Mouse (Mus musculus): Measurements from ENCODE around the gene Fgfr2. TPM values are rescaled to one million over a fixed set of nuclear protein-coding genes. Genes with fewer than 3 reads are reported as not detected.
"Not testable (repeated sequence)": the region's sequence is repeated elsewhere in the genome, so short reads cannot be mapped to it uniquely, and the experiment has no call there.

The Fgfr2 gene
- polyA plus RNA-seq, 3 experiments from 2014 or later, result 0.27 TPM; not detected in 2

GRCm38 (mm10) chr7:130563276-130563675 lies 2559.9 kb downstream of the Fgfr2 start:
- ATAC-seq, result no peak

DNA sequence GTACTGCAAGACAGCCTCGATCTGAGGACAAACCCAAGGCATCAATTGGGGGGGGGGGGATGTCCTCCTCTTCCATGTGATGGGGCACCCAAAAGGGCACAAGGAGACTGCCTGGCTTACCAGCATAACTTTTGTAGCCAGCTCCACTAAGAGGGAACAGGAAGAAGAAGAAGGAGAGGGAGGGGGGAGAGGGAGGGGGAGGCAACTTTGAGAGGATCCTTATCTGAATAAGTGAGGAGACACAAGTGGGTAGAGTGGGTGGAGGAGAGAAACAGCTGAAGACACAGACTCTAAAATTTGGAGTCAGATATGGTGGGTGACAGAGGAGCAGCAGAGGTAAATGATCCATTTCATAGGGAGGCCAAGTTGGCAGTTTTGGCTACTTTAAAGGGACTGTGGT lies 2562.2 kb downstream of the Fgfr2 start:
- ATAC-seq, result no peak

DNA sequence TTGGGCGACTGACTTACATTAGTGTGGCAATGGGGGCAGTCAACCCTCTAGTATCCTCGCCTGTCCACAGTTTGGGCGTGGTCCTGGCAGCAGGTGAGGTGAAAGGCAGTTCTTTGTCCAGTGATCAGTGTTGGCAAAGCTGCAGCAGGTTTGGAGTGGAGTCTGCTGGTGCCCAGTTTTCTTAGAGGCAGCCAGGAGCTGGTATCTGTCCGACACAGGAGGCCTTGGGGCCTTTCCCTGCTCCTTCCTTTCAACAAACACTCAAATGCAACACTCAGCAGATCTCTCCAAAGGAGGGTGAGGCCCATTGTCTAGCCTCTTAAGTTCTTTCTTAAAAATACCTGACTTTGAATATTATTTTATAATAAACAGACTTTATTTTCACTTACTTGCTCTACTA lies 2564.6 kb downstream of the Fgfr2 start:
- ATAC-seq, result no peak

DNA sequence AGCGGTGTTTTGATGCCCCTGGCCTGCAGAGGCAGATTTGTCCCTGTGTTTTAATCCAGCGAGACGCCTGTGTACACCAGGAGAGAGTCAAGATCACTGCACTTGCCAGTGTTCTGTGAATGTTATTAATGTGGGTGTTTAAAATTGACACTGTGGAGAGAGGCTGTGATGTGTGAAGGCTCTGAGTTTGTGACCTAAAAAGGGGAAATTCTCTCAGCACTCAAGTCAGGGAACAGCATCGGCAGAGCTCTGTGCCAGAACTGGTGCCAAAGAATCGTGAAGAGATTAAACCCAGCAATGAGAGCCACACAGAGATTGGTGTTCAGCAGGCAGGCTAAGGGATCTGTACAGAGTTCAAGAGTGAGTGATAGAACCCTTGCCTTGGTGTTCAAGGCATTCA lies 2567.6 kb downstream of the Fgfr2 start:
- no peak for ATAC-seq

DNA sequence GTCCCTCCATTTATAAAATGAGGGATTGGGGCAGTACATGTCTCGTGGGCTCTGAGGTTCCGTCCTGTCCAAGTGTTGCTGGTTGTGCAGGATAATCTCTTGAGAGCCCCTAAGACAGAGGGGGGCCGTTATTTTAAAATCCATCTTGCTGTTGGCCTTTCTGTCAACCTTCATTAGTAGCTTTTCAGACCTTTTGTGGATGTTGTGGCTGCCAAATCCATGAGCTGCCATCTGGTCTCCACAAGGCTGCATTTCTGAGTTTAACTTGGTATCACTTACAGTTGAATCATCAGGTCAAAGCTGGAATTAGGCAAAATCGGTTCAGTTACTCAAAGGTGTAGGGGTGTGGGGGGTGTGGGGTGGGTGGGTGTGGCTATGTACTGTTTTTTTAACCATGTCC lies 2569.8 kb downstream of the Fgfr2 start:
- no peak for ATAC-seq

- no peak for ATAC-seq
These were observed 2570.4 kb downstream of the Fgfr2 start for GRCm38 (mm10) chr7:130552780-130553179.

DNA sequence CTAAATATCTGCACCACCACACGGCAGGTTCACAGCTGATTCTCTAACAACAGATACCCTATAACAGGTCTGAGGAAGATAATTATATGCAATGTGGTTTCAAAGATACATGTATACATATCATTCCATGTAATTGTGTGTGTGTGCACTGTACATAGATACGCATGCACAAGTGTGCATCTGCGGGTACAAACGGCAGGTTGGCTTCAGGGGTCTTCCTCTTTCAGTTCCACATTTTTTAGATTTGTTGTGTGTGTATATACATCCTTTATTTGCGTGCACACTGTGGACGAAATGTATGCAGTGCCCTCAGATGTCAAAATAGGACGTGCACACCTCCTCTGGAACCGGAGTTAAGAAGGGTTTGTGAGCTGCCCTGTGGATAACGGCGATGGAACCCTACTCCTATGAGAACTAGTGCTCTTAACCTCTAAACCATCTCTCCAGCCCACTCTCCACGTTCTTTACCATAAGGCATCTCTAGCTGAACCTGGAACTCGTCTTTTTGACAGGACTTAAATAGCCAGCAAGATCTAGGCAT lies 2575.4 kb downstream of the Fgfr2 start:
- ATAC-seq, result no peak

DNA sequence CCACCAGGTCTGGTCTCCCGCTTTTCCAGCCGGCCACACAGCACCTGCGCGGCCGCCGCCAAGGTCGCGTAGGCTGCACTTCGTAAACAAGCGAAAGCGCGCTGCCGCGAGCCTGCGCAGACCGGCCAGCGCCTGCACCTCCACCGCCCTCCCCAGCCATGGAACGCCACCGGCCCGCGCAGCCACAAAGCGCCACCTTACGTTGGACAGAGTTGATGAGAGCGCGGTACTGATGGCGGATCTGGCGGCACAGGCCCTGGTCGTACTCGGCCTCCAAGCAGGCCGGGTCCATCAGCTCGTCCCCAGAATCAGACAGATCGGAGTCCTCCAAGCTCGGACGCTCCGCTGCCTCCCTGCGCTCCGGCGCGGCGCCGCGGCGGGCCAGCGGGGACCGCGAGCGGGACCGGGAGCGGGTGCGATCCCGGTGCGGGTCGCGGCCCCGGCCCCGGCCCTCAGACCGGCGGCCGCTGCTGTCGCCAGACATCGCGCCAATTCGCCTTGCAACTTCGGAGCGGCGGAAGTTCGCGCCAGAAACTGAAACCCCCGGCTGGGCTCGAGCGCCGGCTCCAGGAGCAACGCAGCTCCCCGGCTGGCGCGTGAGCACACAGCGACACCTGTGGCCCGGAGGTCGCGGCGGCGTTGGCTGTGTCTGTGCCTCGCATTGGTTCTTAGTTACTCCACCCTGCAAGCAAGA lies 2576.2 kb downstream of the Fgfr2 start:
- ATAC-seq, result peak; percentile 93

DNA sequence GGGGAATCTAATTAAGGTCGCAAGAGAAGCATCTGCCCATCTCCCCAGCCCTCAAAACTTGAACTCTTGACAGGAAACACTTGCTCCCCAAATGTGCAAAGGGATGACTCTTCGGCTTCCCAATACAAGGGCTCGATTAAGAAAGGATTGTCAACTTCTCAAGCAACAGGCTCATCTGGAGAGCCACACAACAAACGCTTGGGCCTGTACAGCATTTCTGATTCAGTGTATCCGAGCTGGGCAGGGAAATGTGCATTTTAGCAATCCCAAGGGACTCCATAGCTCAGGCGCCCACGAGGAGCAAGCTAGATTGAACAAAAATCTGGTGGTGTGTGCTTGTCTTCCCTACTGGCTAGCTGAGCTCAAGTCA lies 2576.7 kb downstream of the Fgfr2 start:
- ATAC-seq, result peak; percentile 22

- no peak for ATAC-seq
These were observed 2577.3 kb downstream of the Fgfr2 start for GRCm38 (mm10) chr7:130545893-130546292.

DNA sequence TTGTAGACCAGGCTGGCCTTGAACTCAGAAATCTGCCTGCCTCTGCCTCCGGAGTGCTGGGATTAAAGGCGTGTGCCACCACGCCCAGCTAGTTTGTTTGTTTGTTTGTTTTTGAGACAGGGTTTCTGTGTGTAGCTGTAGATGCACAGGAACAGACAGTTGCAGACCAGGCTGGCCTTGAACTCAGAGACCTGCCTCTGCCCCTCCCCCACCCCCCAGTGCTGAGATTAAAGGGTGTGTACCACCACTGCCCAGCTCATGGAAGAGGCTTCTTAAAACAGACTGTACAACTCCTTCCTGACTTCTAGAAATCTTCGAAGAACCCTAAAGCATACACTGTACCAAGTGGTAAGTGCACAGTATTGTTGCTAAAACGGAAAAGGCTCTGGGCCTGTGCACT lies 2577.7 kb downstream of the Fgfr2 start:
- no peak for ATAC-seq

- ATAC-seq, result no peak
These were observed 2580.0 kb downstream of the Fgfr2 start for GRCm38 (mm10) chr7:130543181-130543580.

DNA sequence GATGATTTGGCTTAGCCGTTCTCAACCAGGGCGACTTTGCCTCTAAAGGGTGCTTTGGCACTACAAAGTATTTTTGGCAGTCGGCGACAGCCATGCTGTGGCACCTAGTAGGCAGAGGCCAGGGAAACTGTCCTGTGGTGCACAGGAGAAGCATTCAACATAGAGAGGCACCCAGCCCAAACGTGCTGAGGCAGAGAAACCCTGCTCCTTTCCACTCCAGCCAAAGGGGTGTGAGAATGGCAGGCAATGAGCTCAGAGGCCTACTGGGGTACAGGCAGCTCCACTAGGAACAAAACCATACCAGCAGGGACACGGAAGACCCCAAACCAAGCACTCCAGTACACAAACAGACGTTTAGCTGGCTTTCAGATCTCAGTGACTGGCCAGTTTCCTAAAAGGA lies 2583.0 kb downstream of the Fgfr2 start:
- no peak for ATAC-seq

DNA sequence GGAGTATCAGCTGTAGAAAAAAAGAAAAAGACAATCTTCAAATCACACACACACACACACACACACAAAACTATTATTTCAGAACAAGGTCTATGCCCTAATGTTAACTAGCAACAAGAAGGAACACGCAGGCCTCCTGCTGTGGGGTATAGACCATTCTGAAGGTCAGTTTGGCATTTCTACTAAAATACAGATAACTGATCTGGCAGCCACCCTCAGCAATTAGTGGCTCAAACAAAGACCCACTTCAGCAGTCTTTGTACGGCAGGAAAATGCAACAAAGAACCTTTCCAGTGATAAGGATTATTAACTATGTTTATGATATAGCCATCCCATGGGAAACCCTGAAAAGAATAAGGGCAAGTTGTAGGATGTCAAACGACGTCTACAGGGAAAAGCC lies 2586.1 kb downstream of the Fgfr2 start:
- ATAC-seq, result no peak

DNA sequence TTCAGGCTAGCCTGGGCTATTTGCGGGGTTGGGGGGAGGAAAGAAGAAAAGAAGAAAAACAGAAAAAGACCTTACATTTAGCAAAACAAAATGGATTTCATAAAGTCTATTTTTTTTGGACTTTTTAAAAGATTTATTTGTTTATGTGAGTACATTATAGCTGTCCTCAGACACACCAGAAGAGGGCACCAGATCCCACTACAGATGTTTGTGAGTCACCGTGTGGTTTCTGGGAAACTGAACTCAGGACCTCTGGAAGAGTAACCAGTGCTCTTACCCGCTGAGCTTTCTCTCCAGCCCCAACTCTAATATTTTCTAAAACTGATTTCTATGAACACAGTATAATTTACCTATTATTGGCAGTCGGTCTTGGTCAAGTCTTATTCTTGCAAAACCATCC lies 2588.0 kb downstream of the Fgfr2 start:
- no peak for ATAC-seq

DNA sequence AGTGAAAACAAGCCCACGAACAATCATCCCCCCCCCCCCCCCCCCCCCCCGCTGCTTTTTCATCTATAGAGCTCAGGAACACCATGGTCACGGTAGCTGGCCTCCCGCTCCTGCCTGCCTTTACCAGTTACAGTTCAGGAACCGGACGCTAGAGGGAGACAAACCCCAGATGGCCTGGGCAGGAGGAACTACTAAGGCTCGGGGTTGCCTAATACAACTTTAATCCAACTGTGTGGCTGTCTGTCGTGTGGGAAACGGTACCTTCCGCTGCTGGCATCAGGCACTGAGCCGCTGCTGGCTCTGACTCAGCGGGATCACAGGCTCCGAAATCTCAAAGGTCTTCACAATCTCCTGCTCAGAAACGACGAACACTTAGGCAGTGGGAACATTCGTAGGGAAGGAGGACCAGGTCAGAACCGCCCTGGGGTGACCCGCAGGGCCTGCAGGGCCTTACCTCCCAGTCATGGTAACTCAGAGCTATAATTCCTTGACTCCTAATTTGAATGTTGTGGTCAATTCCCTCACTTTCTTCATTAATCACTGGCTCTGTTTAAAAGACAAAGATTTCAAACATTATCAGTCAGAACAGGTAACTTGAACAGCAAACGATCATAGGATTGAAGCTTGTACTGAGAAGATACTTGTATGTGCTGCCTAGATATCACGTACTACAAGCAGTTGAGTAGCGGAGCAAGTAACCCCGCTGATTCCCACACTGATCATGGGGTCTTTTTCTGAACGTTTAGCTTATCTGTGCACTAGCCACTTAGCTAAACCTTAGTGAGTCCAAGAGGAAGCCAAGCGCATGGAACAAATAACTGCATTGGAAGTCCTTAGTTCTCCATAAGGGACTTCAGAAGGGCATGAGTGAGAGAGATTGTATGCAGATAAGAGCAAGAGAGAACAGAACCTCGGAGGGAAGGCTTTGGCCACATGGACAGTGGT lies 2589.6 kb downstream of the Fgfr2 start:
- ATAC-seq, result peak; percentile 90

GRCm38 (mm10) chr7:130531138-130531537 lies 2592.0 kb downstream of the Fgfr2 start:
- ATAC-seq, result not testable (repeated sequence)

- no peak for ATAC-seq
These were observed 2595.8 kb downstream of the Fgfr2 start for GRCm38 (mm10) chr7:130527306-130527705.

DNA sequence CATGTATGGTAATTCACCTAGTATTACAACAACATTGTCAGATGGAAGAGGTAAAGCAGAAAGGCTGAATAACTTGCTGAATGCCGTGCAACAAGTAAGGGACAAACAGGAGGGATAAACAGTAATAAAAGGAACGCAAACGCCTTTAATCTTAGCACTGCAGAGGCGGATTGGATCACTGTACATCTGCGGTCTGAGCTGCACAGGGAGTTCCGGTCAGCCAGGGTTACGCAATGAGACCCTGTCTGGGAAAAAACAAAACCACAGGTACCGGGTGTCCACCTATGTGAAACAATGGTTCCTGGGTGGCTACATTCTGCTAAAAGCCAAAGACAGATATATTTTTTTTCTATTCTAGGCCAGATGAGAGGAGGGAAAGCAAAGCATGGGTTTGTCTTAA lies 2599.7 kb downstream of the Fgfr2 start:
- ATAC-seq, result no peak

- no peak for ATAC-seq
These were observed 2602.2 kb downstream of the Fgfr2 start for GRCm38 (mm10) chr7:130520812-130521422.

DNA sequence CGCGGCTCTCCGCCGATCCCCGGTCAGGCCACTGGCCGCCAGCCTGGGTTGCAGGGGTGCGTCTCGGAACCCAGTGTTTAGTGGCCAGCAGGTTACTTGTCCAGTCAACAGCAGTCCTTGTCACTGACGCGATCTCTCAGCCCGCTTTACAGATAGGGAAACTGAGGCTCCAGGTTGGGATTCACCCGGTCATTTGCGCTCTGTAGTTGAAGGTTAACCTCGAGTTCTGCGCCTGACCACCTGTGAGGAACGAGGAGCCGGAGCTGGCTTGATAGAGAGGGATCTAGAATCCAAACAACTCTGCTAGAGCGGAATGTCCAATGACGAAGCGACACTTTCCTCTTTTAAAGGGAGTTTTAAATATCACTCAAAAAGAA lies 2603.1 kb downstream of the Fgfr2 start, which contains the start of gene Ate1:
Gene Ate1, minus strand, starts transcription at position 321 of the 377 bp plus-strand sequence.
- ATAC-seq, result no peak

DNA sequence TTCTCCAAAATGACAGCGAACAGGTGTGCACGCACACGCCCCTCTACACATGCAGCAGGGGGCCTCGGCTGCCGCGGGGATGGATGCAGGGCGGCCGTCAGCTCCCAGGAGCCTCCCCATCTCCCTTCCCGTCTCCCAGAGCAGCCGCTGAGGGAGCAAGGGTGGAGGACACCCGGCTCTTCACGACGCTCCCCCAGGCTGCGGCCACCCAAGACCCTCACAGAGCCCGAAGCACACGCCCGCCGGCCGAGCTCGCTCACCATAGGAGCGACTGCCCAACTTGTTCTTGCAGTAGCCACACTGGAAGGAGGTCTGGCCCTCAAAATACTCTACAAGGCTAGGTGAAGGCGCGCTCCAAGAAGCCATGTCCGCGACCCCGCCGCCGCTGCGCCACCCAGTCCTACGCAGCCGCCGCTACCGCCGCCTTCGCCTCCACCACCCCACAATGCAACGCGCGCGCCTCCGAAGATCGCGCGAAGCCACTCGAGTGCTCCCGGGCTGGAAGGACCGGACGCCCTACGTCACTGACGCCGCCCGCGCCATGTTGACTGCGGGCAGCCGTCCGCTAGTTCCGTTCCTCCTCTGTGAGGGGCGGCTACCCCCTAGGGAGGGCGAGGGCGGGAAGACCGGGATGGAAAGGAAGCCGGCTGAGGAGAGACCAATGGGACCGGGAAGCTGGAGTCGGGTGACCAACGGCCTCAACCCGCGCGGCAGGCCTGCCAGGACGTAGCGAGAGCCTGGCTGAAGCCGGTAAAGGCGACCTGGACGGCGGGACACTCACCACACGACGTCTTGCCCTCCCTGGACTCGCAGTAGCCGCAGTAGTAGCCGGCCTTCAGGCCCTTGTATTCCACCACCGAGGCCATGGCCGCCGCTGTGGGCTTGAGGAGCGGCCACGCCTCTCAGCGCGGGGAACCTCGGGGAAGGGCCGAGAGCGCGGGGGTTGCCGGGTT lies 2603.8 kb downstream of the Fgfr2 start:
- ATAC-seq, result peak; percentile 95

Data from inflammation-experienced regulatory T-cells, adult 6 months (primary cell).